Mouse (Mus musculus) MEL (cell line): Measurements from ENCODE around the gene Hrk. TPM values are rescaled to one million over a fixed set of nuclear protein-coding genes. Genes with fewer than 3 reads are reported as not detected.

Source experiments
- DNase-seq: peaks from one replicate; pipeline ENCODE4 v3.0.0; 2011; ENCODE audit warnings: low read depth, low spot score
- H3K27ac ChIP-seq: 2 replicates; pipeline ENCODE4 v1.5.1; 2012; ENCODE audit warnings: low read depth, mild to moderate bottlenecking, control low read depth, low read length, moderate library complexity; ENCODE audit not compliant: control insufficient read depth
- H3K27me3 ChIP-seq, 2 experiments: fragments of 150-350 bp in 1 of 2; sonication (generic) in 1 of 2; 2 replicates each; pipeline ENCODE4 v1.6.1; 2012; ENCODE audit warnings: low read length in 2 of 2, mild to moderate bottlenecking in 2 of 2, improper control_type of control experiment in 1 of 2, moderate library complexity in 1 of 2; ENCODE audit not compliant: insufficient read depth in 2 of 2, control insufficient read depth in 1 of 2
- H3K36me3 ChIP-seq, 2 experiments: 2 replicates each; pipeline ENCODE4 v1.6.1; 2012 to 2014; ENCODE audit warnings: low read length in 2 of 2, improper control_type of control experiment in 1 of 2, inconsistent platforms in 1 of 2, mild to moderate bottlenecking in 1 of 2; ENCODE audit not compliant: insufficient read depth in 2 of 2, control insufficient read depth in 1 of 2
- H3K4me1 ChIP-seq, 2 experiments: fragments of 150-350 bp in 1 of 2; sonication (generic) in 1 of 2; 2 replicates each; pipeline ENCODE4 v1.6.1; 2012; ENCODE audit warnings: low read length in 2 of 2, improper control_type of control experiment in 1 of 2, mild to moderate bottlenecking in 1 of 2; ENCODE audit not compliant: insufficient read depth in 2 of 2, control insufficient read depth in 1 of 2
- H3K4me3 ChIP-seq, 2 experiments: fragments of 150-350 bp in 1 of 2; sonication (generic) in 1 of 2; 2 replicates each; pipeline ENCODE4 v1.5.1; 2012; ENCODE audit warnings: low read depth in 2 of 2, low read length in 2 of 2, mild to moderate bottlenecking in 2 of 2, moderate library complexity in 2 of 2, control low read depth in 1 of 2, improper control_type of control experiment in 1 of 2; ENCODE audit not compliant: control insufficient read depth in 1 of 2, insufficient read depth in 1 of 2
- H3K79me2 ChIP-seq: 2 replicates; pipeline ENCODE4 v1.6.1; 2012; ENCODE audit warnings: mild to moderate bottlenecking, low read length, moderate library complexity; ENCODE audit not compliant: control insufficient read depth, poor library complexity, insufficient read depth
- H3K9ac ChIP-seq: 2 replicates; pipeline ENCODE4 v1.6.1; 2012; ENCODE audit warnings: low read depth, mild to moderate bottlenecking, control low read depth, low read length, moderate library complexity; ENCODE audit not compliant: control insufficient read depth, poor library complexity, severe bottlenecking
- H3K9me3 ChIP-seq: fragments of 150-350 bp; sonication (generic); replicated peaks from 2 replicates; pipeline ENCODE4 v1.6.1; 2012; ENCODE audit warnings: mild to moderate bottlenecking, low read length, improper control_type of control experiment, moderate library complexity; ENCODE audit not compliant: insufficient read depth
- E2F4 ChIP-seq: IDR thresholded peaks from 2 replicates; pipeline ENCODE4 v1.6.1; 2011; ENCODE audit warnings: low read depth, low read length, improper control_type of control experiment, borderline replicate concordance
- EP300 ChIP-seq, 2 experiments: IDR thresholded peaks; 2 replicates each; pipeline ENCODE4 v1.6.1; 2011; ENCODE audit warnings: improper control_type of control experiment in 2 of 2, low read length in 2 of 2, low read depth in 1 of 2, mild to moderate bottlenecking in 1 of 2
- MAX ChIP-seq: IDR thresholded peaks from 2 replicates; pipeline ENCODE4 v1.6.1; 2011; ENCODE audit warnings: low read length, improper control_type of control experiment
- TBP ChIP-seq: IDR thresholded peaks from 2 replicates; pipeline ENCODE4 v1.8.0; 2011; ENCODE audit warnings: low read depth, low read length, improper control_type of control experiment
- USF2 ChIP-seq, 2 experiments: IDR thresholded peaks; 2 replicates each; pipeline ENCODE4 v1.6.1; 2011 to 2012; ENCODE audit warnings: improper control_type of control experiment in 2 of 2, low read length in 2 of 2, borderline replicate concordance in 1 of 2, inconsistent platforms in 1 of 2, low read depth in 1 of 2, mild to moderate bottlenecking in 1 of 2; ENCODE audit not compliant: insufficient read depth in 1 of 2
- polyA plus RNA-seq, 2 experiments: library from polyadenylated mRNA; stranded (reverse) in 1 of 2; unstranded in 1 of 2; fragments of >175 nt in 1 of 2; fragments of >200 nt in 1 of 2; gene quantifications; 2 replicates each; pipeline versions ENCODE4 v1.2.1 to v1.2.4; 2012; ENCODE audit warnings: low replicate concordance in 2 of 2, low read depth in 1 of 2; ENCODE audit not compliant: insufficient read length in 2 of 2, insufficient read depth in 1 of 2, missing spikeins in 1 of 2
- total RNA-seq: library from RNA; depleted of rRNA; stranded (reverse); fragments of 300-350 nt; gene quantifications from 2 replicates; pipeline ENCODE4 v1.2.3, GENCODE M21; 2012; rRNA removed

Gene Hrk
- total and polyA plus RNA-seq, 3 experiments: not detected

DNA sequence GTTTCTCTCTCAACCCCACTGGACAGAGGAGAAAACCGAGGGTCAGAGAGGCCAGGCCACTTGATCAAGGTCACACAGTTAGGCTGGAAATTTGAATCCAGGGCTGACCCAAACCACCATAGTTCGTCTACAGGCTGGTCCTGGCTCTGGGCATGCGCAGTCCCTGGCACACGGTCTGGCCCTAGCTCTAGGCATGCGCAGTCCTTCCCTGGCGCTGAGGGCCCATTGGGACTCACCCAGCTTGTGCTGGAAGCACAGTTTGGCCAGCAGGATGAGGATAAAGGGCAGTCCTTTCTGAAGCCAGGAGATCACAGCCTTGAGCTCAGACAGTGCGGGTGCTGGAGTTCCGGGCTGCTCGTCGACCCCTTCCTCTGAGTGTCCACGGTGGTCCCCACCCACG lies 72.4 kb downstream of the Hrk start:
- H3K27ac ChIP-seq: no peak overlapping the region
- no peaks in the 10 kb centered on the region for H3K36me3 ChIP-seq
- no peak overlapping the region for H3K4me3 ChIP-seq
- H3K79me2 ChIP-seq: no peaks in the 10 kb centered on the region
- no peaks in the 10 kb centered on the region for H3K27me3 ChIP-seq
- no peak overlapping the region for H3K9ac ChIP-seq
- no peaks in the 10 kb centered on the region for H3K9me3 ChIP-seq
- no peak for TF ChIP-seq E2F4
- TF ChIP-seq EP300 (IDR thresholded peaks at IDR 0.05; ENCODE audit: low read depth in 1 of 2, low read length in 2 of 2): no peak
- no peak for TF ChIP-seq USF2 (IDR thresholded peaks at IDR 0.05; ENCODE audit: borderline replicate concordance in 1 of 2, insufficient read depth in 1 of 2, low read depth in 1 of 2, low read length in 2 of 2)
- TF ChIP-seq MAX: no peak
- TF ChIP-seq TBP: no peak
- H3K4me1 ChIP-seq: no peaks in the 10 kb centered on the region
- no peak for DNase-seq

Other genes starting within 250 kb of the Hrk start
- 9.1 and 10.4 TPM in 2 replicates for gene Fbxo21, start 187.9 kb upstream of the Hrk start, total RNA-seq
- gene Fbxo21, start 187.9 kb upstream of the Hrk start, polyA plus RNA-seq: 10 to 100 TPM in 1 of 2 experiments, not detected in 1; 20.5 TPM
- gene Tesc, start 136.9 kb upstream of the Hrk start, total RNA-seq: not detected in 2 replicates
- gene Tesc, start 136.9 kb upstream of the Hrk start, polyA plus RNA-seq: under 1 TPM in 1 of 2 experiments, not detected in 1; 0.07 TPM
- 44.9 and 49.9 TPM in 2 replicates for gene Fbxw8, start 9.2 kb upstream of the Hrk start, total RNA-seq
- 10 to 100 TPM; 52.5 to 57.4 TPM for gene Fbxw8, start 9.2 kb upstream of the Hrk start, polyA plus RNA-seq
- 0.29 and 0.42 TPM in 2 replicates for gene Rnft2, start 80.5 kb downstream of the Hrk start, total RNA-seq
- under 1 TPM in 1 of 2 experiments, not detected in 1; 0.71 TPM for gene Rnft2, start 80.5 kb downstream of the Hrk start, polyA plus RNA-seq
- gene 2410131K14Rik, start 80.6 kb downstream of the Hrk start, total RNA-seq: 4.0 TPM in 2 replicates
- gene 2410131K14Rik, start 80.6 kb downstream of the Hrk start, polyA plus RNA-seq: 1 to 10 TPM in 1 of 2 experiments, not detected in 1; 4.3 TPM